Mouse (Mus musculus): ENCODE data around the gene Dctn2. TPM values are rescaled to one million over a fixed set of nuclear protein-coding genes. Genes with fewer than 3 reads are reported as not detected.

Gene Dctn2
- polyA plus RNA-seq, 1 experiment from 2014 or later, result 320 TPM

GRCm38 (mm10) chr10:127236541-127236940 is 29.6 kb upstream of the Dctn2 start:
- WGBS, result 50% methylated on average over 9 of the region's 9 CpGs
- no peak for ATAC-seq (replicated peaks)
- H3K36me3 ChIP-seq, result peaks cover 78% of the 10 kb centered on the region

GRCm38 (mm10) chr10:127238241-127238824 is 27.8 kb upstream of the Dctn2 start:
- H3K27me3 ChIP-seq, result no peaks in the 10 kb centered on the region
- peaks cover 80% of the 10 kb centered on the region for H3K36me3 ChIP-seq
- H3K4me1 ChIP-seq, result no peaks in the 10 kb centered on the region
- no peak overlapping the region for H3K4me3 ChIP-seq
- ATAC-seq (replicated peaks), result no peak
- no peaks in the 10 kb centered on the region for H3K9me3 ChIP-seq
- no peak overlapping the region for H3K4me2 ChIP-seq (replicated peaks)
- WGBS, result 78% methylated on average over 18 of the region's 18 CpGs
- no peak overlapping the region for H3K27ac ChIP-seq (replicated peaks)
- H3K9ac ChIP-seq (replicated peaks), result no peak overlapping the region

More at GRCm38 (mm10) chr10:127236541-127236940, 29.6 kb upstream of the Dctn2 start:
- Histone ChIP-seq H3K9me3 (no peaks in the 10 kb centered on the region), H3K4me2 (replicated peaks) (no peak overlapping the region), H3K9ac (replicated peaks) (no peak overlapping the region), H3K4me3 (no peak overlapping the region), H3K27ac (replicated peaks) (no peak overlapping the region), H3K27me3 (no peaks in the 10 kb centered on the region), H3K4me1 (no peaks in the 10 kb centered on the region)

- 89% methylated on average over 5 of the region's 5 CpGs for WGBS
- Histone ChIP-seq H3K9ac (replicated peaks) (no peak overlapping the region), H3K4me2 (replicated peaks) (no peak overlapping the region), H3K27ac (replicated peaks) (no peak overlapping the region), H3K27me3 (no peaks in the 10 kb centered on the region), H3K4me1 (no peaks in the 10 kb centered on the region; the same call in 1 of the 2 replicates), H3K4me3 (no peak overlapping the region), H3K36me3 (peaks cover 24% of the 10 kb centered on the region), H3K9me3 (no peaks in the 10 kb centered on the region)
- ATAC-seq (replicated peaks), result no peak
These were observed 15.4 kb upstream of the Dctn2 start for GRCm38 (mm10) chr10:127250810-127251209.

- Histone ChIP-seq H3K9me3 (no peaks in the 10 kb centered on the region), H3K4me2 (replicated peaks) (peak overlapping the region; percentile 12; the same call in 1 of the 2 replicates), H3K27ac (replicated peaks) (0 out of 2 replicates have a peak overlapping the region, but pooled peaks have one; percentile 9), H3K9ac (replicated peaks) (no peak overlapping the region), H3K27me3 (no peaks in the 10 kb centered on the region), H3K36me3 (no peaks in the 10 kb centered on the region), H3K4me1 (peaks cover 36% of the 10 kb centered on the region), H3K4me3 (no peak overlapping the region)
- peak; percentile 57; the same call in 1 of the 2 replicates for ATAC-seq (replicated peaks)
- WGBS, result 19% methylated on average over 14 of the region's 14 CpGs
These were observed 10.4 kb upstream of the Dctn2 start for GRCm38 (mm10) chr10:127255625-127256345.

- ATAC-seq (replicated peaks), result no peak
- H3K27me3 ChIP-seq, result no peaks in the 10 kb centered on the region
- no peaks in the 10 kb centered on the region for H3K36me3 ChIP-seq
- WGBS, result 84% methylated on average over 6 of the region's 6 CpGs
- H3K4me3 ChIP-seq, result no peak overlapping the region
- peaks cover 52% of the 10 kb centered on the region for H3K4me1 ChIP-seq
- H3K27ac ChIP-seq (replicated peaks), result no peak overlapping the region
- H3K4me2 ChIP-seq (replicated peaks), result no peak overlapping the region
- H3K9me3 ChIP-seq, result no peaks in the 10 kb centered on the region
- H3K9ac ChIP-seq (replicated peaks), result 0 out of 2 replicates have a peak overlapping the region, but pooled peaks have one; percentile 5
These were observed 8.4 kb upstream of the Dctn2 start for GRCm38 (mm10) chr10:127257790-127258189.

- H3K9me3 ChIP-seq, result no peaks in the 10 kb centered on the region
- H3K27me3 ChIP-seq, result no peaks in the 10 kb centered on the region
- H3K4me2 ChIP-seq (replicated peaks), result peak overlapping the region; percentile 7; the same call in 1 of the 2 replicates
- no peak overlapping the region for H3K4me3 ChIP-seq
- WGBS, result 84% methylated on average over 8 of the region's 8 CpGs
- H3K4me1 ChIP-seq, result peaks cover 56% of the 10 kb centered on the region
- no peak overlapping the region for H3K9ac ChIP-seq (replicated peaks)
- ATAC-seq (replicated peaks), result no peak
- H3K36me3 ChIP-seq, result no peaks in the 10 kb centered on the region
- H3K27ac ChIP-seq (replicated peaks), result no peak overlapping the region
These were observed 7.7 kb upstream of the Dctn2 start for GRCm38 (mm10) chr10:127258489-127258888.

- H3K9me3 ChIP-seq, result no peaks in the 10 kb centered on the region
- peak overlapping the region; percentile 84 for H3K9ac ChIP-seq (replicated peaks)
- H3K36me3 ChIP-seq, result no peaks in the 10 kb centered on the region
- ATAC-seq (replicated peaks), result no peak
- WGBS, result 57% methylated on average over 15 of the region's 15 CpGs
- H3K27ac ChIP-seq (replicated peaks), result peak overlapping the region; percentile 92
- H3K4me1 ChIP-seq, result peaks cover 56% of the 10 kb centered on the region
- H3K4me2 ChIP-seq (replicated peaks), result peak overlapping the region; percentile 79
- H3K27me3 ChIP-seq, result peaks cover 3% of the 10 kb centered on the region; the same call in 1 of the 2 replicates
- peak overlapping the region; percentile 86 for H3K4me3 ChIP-seq
These were observed 4.2 kb upstream of the Dctn2 start for GRCm38 (mm10) chr10:127261706-127262547.

- Histone ChIP-seq H3K9ac (replicated peaks) (peak within 1 kb of the TSS; percentile 84), H3K27me3 (peaks cover 3% of the 10 kb centered on the region; the same call in 1 of the 2 replicates), H3K4me3 (peak within 1 kb of the TSS; percentile 86), H3K36me3 (no peaks in the 10 kb centered on the region), H3K4me1 (peaks cover 63% of the 10 kb centered on the region), H3K27ac (replicated peaks) (peak within 1 kb of the TSS; percentile 92), H3K4me2 (replicated peaks) (peak within 1 kb of the TSS; percentile 79), H3K9me3 (no peaks in the 10 kb centered on the region)
- ATAC-seq (replicated peaks), result peak; percentile 38
- WGBS, result under 1% methylated on average over 46 of the region's 53 CpGs
These were observed 3.4 kb upstream of the Dctn2 start, which contains the start of gene Kif5a for GRCm38 (mm10) chr10:127262548-127263398. Gene Kif5a, minus strand, starts transcription at chr10:127263348.

GRCm38 (mm10) chr10:127263631-127264030 is 2.5 kb upstream of the Dctn2 start:
- WGBS, result 45% methylated on average over 3 of the region's 3 CpGs
- peak overlapping the region; percentile 86 for H3K4me3 ChIP-seq
- 0 out of 2 replicates have a peak, but pooled peaks cover 5% of the 10 kb centered on the region for H3K36me3 ChIP-seq
- H3K27me3 ChIP-seq, result peaks cover 3% of the 10 kb centered on the region; the same call in 1 of the 2 replicates
- no peaks in the 10 kb centered on the region for H3K9me3 ChIP-seq
- peak overlapping the region; percentile 84; the same call in 1 of the 2 replicates for H3K9ac ChIP-seq (replicated peaks)
- peaks cover 66% of the 10 kb centered on the region for H3K4me1 ChIP-seq
- no peak for ATAC-seq (replicated peaks)
- H3K4me2 ChIP-seq (replicated peaks), result peak overlapping the region; percentile 79
- peak overlapping the region; percentile 92; the same call in 1 of the 2 replicates for H3K27ac ChIP-seq (replicated peaks)

- WGBS, result 75% methylated on average over 8 of the region's 8 CpGs
- Histone ChIP-seq H3K9me3 (no peaks in the 10 kb centered on the region), H3K4me3 (no peak overlapping the region), H3K4me2 (replicated peaks) (no peak overlapping the region), H3K4me1 (peaks cover 66% of the 10 kb centered on the region), H3K9ac (replicated peaks) (no peak overlapping the region), H3K27ac (replicated peaks) (no peak overlapping the region), H3K36me3 (0 out of 2 replicates have a peak, but pooled peaks cover 11% of the 10 kb centered on the region), H3K27me3 (peaks cover 3% of the 10 kb centered on the region; the same call in 1 of the 2 replicates)
- no peak for ATAC-seq (replicated peaks)
These were observed 1.8 kb upstream of the Dctn2 start for GRCm38 (mm10) chr10:127264336-127264735.

- ATAC-seq (replicated peaks), result no peak
- Histone ChIP-seq H3K4me2 (replicated peaks) (no peak overlapping the region), H3K9ac (replicated peaks) (no peak overlapping the region), H3K36me3 (peaks cover 13% of the 10 kb centered on the region; the same call in 1 of the 2 replicates), H3K9me3 (no peaks in the 10 kb centered on the region), H3K4me1 (peaks cover 64% of the 10 kb centered on the region), H3K4me3 (no peak overlapping the region), H3K27ac (replicated peaks) (no peak overlapping the region), H3K27me3 (peaks cover 3% of the 10 kb centered on the region; the same call in 1 of the 2 replicates)
- WGBS, result 64% methylated on average over 4 of the region's 4 CpGs
These were observed 1.2 kb upstream of the Dctn2 start for GRCm38 (mm10) chr10:127264971-127265370.

Data from forebrain, embryonic 15.5 days (tissue).